Mouse (Mus musculus) erythroblast, adult 5-6 weeks (primary cell): ENCODE data around the gene Tenm4. TPM values are rescaled to one million over a fixed set of nuclear protein-coding genes. Genes with fewer than 3 reads are reported as not detected.

Experiments used
- ATAC-seq: replicated peaks from 2 replicates; pipeline ENCODE4 v1.8.0; 2016; ENCODE audit warnings: moderate number of reproducible peaks, mild to moderate bottlenecking, moderate TSS enrichment, inconsistent platforms; ENCODE audit not compliant: poor library complexity, low FRiP score, severe bottlenecking
- total RNA-seq, 2 experiments: library from RNA; stranded (forward) in 1 of 2; stranded (reverse) in 1 of 2; fragments of 150-400 nt in 1 of 2; fragments of 200-764, 138-1000 nt in 1 of 2; gene quantifications; 2 replicates each; pipeline versions ENCODE4 v1.2.3 to v1.2.4; 2015 to 2017; ENCODE audit warnings: low replicate concordance in 2 of 2

Gene Tenm4
- total RNA-seq, 2 experiments from 2014 or later, result 0.19 to 0.85 TPM

DNA sequence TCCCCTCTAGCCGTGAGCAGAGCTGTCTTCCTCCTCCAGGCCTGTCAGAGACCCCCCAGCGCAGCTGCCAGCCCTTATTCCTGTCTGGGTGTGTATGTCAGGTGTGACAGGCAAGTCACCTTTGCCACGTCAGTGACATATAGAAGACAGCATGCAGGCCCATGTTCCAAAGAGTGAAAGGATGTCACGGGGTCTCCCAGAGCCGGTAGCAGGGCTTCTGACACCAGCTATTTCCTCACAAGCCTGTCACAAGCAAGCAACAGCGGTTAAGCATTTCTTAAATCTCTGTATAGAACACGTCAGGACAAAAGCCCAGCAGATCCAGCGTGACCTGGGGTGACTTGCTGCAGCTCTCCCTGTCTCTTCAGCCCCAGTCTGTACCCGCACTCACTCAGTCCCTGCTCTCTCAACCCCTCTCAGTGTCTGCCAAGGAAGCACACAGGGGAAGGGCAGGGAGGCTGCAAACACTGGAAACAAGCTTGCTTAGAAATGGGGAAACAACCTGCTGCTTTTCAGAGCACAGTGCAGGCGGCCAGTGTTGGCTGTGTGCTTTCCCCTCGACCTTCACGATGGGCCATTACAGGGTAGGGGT, 276.9 kb downstream of the Tenm4 start:
- ATAC-seq, result no peak

DNA sequence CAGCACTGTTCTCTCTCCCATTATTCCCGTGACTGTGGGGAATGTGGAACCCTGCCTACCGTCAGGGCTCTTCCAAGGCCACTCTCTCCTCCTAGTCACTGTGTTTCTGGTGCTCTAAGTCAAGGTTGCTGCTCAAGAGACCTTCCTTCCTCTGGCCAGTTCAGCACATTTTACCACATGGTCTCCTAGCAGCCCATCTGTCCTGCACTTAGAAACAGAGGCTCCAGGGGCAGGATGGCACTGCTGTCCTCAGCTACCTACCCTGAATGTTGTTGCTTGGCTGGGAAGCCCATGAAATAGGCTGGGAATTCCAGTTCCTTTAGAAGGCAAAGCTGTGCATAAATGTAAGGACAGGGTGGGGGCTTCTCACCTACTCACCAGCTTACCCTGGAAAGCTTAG, 284.9 kb downstream of the Tenm4 start:
- no peak for ATAC-seq

DNA sequence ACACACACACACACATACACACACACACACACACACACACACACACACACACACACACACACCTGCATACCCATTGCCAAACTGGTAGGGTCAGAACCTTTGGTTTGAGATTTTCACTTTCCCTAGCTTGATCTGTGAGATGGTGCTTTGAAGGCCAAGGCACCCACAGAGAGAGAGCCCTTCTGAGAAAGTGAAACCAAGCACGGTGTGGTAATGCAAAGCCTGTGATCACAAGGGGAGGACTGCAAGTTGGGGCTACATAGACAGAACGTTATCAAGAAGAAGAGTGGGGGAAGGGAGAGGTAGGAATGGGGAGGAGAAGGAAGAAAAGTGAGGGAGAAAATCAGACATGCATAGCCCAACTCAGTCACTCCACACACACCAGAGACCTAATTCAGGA, 285.6 kb downstream of the Tenm4 start:
- no peak for ATAC-seq

DNA sequence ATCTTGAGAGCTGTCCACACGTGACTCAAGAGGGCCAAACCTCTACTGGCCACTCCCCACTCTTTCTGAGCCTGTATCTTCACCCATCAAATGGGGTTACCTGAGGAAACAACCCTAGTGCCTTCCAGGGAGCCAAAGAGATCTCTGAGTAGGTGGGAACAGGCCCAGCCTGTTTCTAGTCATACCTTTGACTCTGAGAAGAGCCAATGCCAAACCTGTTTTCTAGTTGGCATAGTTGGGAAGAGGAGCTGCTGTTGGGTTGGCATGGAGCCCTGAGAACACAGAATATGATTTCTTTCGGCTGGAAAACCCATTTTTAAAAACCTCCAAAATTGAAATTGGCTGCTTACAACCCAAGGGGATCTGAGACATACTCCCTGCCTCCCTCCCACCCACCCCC, 286.8 kb downstream of the Tenm4 start:
- no peak for ATAC-seq

DNA sequence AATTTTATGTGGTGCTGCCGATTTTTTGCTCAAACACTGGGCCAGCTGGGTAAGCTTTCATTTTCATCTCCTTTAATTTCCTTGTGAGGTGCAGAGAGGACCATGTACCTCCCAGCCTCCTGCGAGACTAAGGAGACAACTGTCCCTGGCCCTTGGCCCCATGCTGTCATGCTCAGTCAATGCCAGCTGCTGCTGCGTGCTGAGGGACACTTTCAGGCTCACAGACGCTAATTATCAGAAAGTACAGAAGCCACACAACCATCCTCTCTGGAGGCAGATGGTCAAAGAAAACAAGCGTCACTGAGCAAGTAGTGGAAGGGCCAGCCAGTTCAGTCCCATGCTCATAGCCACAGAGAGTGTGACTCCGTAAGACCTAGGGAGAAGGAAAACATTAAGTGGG, 287.9 kb downstream of the Tenm4 start:
- no peak for ATAC-seq

DNA sequence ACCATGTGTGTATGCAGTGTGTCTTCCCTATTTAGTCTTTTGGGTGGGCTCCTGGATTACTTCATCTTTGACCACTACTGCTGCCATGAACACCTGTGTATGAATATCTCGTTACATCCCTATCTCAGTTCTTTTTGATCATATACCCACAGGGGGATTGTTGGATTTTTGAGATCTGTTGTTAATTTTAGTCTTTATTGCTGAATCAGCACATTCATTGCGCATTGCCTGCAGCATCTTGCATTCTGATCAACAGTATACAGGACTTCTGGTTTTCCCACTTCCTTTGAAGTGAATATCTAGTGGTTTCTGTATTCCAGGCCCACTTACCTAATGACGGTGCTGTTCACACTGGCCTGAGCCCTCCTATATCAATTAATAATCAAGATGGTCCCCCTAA, 295.7 kb downstream of the Tenm4 start:
- no peak for ATAC-seq

DNA sequence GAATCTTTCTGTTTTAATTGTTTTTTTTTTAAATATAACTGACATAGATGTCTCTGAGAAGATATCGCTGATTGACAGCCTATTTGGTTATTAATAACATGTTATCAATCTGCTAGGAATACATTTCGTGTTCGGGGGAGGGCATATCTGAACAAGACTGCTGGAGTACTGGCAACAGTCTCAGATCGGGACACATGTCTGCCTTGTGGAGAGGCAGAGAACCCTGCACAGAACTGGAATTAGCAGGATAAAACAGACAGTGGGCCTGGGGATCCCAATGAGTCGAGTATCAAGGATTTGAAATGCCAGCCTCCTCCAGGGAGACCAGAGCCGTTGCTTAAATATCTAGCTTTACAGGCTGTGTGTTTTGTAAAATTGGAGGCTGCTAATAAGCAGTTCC, 299.8 kb downstream of the Tenm4 start:
- ATAC-seq, result no peak

DNA sequence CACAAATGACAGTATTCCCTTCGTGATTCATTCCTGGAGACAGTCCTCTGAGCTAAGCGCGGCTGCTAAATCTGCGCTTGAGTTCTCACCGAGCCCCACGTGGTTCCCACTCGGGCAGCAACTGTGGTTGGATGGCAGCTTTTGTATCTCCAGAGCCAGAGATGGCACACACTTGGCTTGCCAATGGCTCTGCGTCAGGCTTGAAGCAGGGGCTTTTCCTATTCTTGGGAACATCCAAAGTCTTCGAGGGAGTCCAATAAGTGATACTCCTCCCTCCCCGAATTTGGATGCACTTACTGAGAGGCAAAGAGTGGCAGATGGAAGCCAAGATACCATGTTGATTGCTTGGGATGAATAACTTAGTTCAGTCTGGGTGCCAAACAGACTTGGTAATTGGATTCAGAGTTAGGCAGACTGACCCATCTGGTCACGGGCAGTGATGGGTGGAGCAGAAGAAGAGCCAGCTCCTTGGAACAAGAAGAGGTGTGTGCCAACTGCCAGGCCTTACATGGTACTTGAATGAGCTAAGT, 303.6 kb downstream of the Tenm4 start:
- no peak for ATAC-seq

DNA sequence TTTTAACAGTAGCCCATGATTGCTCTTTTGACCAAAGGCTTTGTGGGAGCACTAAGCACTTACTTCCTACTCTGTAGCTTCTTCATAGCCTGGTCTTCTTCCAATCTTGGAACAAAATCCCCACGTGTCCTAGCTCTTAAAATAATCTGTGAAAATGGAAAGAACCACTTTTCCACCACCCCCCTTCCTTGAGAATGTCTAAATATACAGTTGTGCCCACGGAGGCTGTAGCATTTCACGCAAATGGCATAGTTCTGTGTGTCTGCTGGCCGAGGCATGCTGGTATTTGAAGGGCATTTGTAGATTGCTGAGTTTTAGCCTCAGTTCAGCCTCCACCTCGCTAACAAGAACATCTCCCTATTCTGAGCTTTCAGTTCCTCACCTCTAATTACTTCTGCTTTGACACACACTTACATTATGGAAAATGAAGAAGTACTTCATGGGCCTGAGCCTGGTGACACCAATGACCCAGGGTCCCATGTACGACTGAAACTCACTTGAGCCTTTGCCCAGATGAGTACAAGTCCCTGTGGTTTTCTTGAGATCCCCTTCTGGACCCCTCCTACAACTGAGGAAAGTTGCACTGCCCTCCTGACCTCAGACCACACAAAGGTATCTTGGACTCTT, 306.1 kb downstream of the Tenm4 start:
- no peak for ATAC-seq

DNA sequence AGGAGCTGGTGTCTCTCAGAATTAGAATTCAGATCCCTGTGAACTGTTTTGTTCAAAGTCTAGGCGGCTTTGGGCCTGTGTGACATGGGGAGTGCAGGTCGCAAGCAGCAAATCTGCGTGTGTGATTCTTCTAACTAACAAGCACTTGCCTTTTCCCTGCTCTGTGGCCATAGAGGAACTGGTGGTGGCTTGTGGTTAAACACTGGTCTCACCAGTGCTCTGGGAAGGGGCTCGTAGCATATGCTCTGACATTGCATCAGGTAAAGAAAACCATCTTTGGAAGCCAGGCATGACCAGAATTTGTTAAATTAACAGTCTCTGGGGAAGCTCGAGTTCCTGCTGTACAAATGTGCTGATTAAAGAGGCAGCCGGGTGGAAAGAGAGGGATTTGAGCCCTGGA, 308.1 kb downstream of the Tenm4 start:
- no peak for ATAC-seq

DNA sequence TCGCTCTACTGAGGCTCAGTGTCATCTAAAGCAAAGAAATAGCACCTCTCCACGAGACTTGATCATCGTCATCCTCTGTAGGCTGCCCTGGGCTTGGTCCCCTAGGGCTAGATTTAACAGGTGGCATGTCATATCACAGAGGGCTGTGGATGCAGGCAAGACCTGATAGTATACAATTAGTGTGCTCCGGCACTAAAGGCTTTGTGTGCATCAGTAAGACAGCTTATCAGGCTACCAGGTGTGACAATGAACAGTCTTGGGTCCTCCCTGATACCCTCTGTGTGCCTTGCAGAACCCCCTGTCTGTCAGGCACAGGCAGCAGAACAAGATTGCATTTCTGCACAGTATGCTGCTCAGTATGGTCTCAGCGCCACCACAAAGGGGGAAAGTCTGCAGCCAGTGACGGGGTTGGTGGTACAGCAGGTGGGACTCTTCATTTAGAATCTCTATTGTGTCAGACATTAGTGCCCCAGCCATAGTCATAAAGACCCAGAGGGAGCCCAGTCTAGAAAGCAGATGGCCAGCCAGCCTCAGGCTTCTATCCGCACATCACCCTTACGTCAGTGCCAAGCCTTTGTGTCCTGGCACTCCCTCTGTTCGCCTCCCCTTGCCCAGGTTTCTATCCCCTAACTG, 309.4 kb downstream of the Tenm4 start:
- ATAC-seq, result no peak

DNA sequence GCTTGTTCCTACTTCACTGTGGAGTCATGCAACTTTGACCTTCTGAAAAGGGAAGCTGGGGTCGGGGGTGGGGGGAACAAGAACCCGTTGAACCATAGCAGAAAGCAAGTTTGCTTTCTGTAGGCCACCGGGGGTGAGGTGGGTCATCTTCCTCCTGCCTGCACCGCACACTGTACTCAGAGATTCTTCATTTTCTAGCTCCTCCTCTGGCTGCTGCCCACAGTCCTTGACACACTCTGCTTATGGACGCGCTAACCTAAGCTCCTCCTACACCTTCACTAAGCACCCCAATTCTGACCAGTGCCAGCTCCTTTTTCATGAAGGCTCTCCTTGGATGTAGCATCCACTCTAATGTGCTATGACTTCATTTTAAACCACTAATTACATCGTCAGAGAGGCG, 311.9 kb downstream of the Tenm4 start:
- ATAC-seq, result no peak

DNA sequence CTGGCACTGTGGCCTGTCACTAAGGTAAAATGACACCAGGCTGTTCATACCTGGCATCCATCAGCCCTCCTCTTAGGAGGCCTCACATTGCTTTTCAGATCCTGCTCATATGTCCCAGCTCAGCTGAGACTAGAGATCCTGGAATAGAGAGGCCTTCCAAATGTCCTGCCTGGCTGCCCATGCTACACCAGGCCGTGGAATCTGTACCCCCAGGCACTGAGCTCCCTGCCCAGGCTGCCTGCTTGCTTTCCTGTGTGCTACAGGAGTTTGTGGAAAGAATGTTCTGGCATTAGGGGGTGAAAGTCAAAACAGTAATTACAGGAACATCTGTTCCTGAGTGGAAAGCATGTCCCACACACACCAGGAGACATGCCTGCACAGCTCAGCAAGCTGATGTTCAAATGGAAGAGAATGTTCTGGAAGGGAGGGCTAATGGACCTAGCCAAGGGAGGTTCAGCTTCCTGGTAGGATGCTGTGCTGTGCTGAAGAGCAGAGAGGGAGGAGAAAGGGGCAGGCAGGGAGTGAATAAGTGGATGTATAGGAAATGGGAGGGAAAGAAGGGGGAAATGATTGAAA, 313.0 kb downstream of the Tenm4 start:
- no peak for ATAC-seq

DNA sequence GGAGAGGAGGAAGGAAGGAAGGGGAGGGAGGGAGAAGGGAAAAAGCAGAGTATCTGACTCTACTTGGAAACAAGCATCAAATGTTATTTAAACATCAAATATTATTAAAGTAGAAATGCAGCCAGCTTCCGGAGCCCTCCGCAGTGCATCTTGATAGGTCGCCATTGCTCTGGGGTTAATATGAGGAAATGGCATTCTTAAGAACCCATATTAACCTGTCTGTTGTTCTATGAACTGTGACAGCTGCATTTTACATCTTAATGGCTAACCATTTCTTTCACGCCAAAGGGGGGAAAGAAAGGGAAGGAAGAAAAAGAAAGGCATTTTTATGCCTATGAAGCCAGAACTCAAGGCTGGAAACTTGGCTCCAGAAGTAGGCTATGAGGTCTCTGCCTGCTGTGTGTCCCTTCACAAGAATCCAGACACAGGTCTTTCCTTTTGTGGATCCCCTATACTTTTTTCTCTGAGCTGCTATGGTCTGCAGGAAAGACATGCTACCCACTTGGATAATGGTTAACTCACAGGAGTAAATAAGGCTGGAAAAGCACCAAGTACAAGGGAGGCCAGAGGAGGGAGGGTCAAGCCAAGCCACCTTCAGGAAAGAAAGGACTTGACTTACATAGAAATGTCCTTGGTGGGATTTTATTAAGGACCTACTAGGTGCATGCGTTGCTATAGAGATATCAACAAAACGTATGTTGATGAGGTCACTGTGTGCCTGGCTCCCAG, 318.5 kb downstream of the Tenm4 start:
- ATAC-seq, result no peak

DNA sequence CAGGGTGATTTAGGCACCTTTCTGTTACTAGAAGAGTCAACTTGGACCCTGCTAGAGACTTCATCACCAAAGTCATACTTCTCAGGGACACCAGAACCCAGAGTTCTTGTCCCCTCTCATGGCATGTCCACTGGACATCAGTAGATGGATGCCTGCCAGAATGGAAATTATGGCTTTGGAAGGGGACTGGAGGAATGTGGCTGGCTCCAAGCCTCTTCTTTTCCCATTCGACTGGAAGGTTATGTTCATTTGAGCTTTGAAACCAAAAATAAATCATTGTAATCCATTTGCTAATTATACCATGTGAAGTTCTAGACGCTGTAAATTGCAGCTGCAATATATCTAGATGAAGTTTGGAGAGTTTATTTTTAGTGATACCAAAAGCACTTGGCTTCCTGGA, 320.9 kb downstream of the Tenm4 start:
- no peak for ATAC-seq

DNA sequence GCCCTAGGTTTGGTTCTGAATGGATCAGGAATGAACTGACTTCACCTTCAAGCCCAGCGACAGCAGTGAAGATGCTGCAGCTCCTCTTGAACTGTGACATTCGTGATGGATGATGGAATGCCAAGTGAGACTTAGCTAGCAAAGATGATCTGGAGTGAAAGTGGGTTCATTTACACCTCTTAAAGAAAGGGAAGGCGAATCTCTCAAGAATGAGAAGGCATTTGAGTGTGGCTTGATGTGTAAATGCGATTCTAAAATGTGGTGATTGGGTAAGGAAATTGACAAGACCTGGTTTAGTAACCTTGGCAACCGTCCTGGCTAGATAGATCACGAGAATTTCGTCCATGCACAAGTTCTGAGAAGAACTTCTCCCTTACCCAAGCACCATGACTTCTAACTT, 321.6 kb downstream of the Tenm4 start:
- no peak for ATAC-seq

DNA sequence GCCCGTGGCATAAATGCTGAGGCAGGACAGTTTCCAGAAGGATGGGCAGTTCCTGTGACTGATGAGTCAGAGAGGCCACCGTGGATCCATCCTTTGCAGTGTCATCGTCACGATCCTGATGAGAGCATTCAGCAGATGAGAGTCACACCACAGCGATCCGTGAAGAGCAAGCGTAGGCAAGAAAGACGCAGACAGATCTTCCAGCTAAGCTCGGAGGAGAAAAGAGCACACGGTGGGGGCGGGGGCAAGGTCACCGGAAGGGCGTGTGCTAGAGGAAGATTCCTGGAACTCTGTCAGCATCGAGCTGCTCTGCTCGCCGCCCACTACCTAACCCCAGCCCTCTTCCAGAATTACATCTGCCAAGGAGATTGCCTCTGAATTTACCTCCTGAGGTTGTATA, 323.0 kb downstream of the Tenm4 start:
- ATAC-seq, result no peak

DNA sequence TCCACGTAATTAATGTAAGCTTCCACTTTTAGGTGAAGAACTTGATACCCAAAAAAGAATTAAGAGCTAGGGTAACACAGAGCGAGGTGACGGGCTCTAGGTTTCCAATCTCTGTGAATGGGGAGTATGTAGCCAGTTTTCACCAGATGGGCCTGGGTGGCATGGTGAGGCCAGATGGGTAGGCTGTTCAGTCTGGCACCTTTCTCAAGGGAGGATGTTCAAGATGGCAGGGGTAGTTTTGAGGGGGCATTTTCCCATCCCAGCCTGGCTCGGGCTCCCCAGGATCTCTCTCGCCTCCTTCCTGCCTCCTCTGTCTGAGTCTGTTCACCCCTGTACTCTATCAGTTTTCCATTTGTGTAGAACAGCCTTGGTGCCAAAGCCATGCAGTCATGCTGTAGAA, 329.1 kb downstream of the Tenm4 start:
- ATAC-seq, result no peak

DNA sequence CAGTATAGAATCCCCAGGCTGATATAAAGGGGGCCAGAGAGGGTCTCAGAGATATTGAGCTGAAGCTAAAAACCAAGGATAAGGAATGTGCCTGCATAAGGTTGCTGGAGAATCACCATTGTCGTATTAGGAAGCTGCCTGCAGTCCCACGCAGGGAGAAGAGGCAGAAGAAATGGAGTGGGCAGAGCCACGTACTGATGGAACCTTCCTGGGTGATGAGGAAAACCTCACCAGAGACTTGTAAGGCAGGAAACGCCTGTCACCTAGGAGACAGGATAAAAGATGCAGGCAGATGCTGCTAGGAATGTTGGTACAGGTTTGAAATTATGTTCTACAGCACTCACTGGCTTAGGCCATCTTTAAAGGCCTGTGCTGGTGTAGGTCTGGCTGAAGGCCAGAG, 329.8 kb downstream of the Tenm4 start:
- no peak for ATAC-seq

DNA sequence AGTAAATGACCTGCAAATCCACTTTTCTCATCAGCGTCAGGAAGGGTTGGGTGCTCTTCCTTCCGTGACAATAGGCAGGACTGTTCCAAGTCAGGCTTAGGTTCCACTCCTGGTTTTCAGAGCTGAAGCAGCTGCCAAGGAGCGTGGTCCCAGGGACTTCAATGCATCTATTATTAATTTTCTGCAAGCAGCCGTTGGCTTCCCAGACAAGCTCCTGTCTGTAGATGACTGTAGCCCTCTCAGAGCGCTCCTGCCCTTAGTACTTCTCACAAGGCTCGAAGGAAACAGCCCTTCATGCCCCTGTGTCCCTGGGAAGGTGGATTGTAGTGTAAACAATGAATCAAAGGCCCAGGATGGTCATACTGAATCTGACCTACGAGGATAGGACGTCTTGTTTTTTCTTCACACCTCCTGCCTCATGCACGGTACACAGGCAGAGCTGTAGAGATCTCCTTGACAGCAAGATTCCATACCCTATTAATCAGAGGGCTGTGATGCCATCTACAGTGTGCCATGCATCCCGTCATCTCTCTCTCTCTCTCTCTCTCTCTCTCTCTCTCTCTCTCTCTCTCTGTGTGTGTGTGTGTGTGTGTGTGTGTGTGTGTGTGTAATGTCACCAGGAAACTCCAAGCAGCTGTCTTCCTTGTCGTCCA, 331.4 kb downstream of the Tenm4 start:
- ATAC-seq, result no peak
